Mouse (Mus musculus) cerebellum, adult 2 months (tissue): ENCODE data around the gene Slc6a1.

Experiments used
- CTCF ChIP-seq: fragments of 200-500 bp; IDR thresholded peaks from 2 replicates; pipeline ENCODE4 v1.5.1; 2011; ENCODE audit warnings: low read depth, mild to moderate bottlenecking, control low read depth, low read length, moderate library complexity, borderline replicate concordance; ENCODE audit not compliant: insufficient read depth
- POLR2A ChIP-seq: fragments of 200-500 bp; IDR thresholded peaks from 2 replicates; pipeline ENCODE4 v1.6.1; 2011; ENCODE audit warnings: low read length, control low read depth, borderline replicate concordance; ENCODE audit not compliant: insufficient read depth

GRCm38 (mm10) chr6:114364734-114365133 is 82.3 kb downstream of the Slc6a1 start:
- TF ChIP-seq CTCF = no peak
- TF ChIP-seq POLR2A = no peak
